Mouse (Mus musculus) intestine, postnatal 0 days (tissue): ENCODE measurements at regions not wholly inside any gene's neighbourhood (a gene's known extent, or its start where the extent isn't known, plus 50 kb on each side); places are given as distances from the start of the nearest gene placed in this dataset.

Experiments
- ATAC-seq: fragments of 200-750 bp; cut with Nextera tagmentation; 2 replicates; pipeline ENCODE4 v1.8.0; 2017; ENCODE audit warnings: mild to moderate bottlenecking, moderate TSS enrichment, moderate library complexity
- H3K27ac ChIP-seq: fragments of 300-500 bp; sonication (generic); 2 replicates; pipeline ENCODE4 v1.5.1; 2014; ENCODE audit warnings: mild to moderate bottlenecking, low read depth, low read length, moderate library complexity
- H3K27me3 ChIP-seq: fragments of 300-500 bp; sonication (generic); replicated peaks from 2 replicates; pipeline ENCODE4 v1.6.1; 2014; ENCODE audit warnings: low read length, mixed read lengths; ENCODE audit not compliant: control insufficient read depth, insufficient read depth
- H3K36me3 ChIP-seq: fragments of 300-500 bp; sonication (generic); 2 replicates; pipeline ENCODE4 v1.6.1; 2014; ENCODE audit warnings: mild to moderate bottlenecking, moderate library complexity; ENCODE audit not compliant: control insufficient read depth, insufficient read depth
- H3K4me1 ChIP-seq: fragments of 300-500 bp; sonication (generic); replicated peaks from 2 replicates; pipeline ENCODE4 v1.6.1; 2014; ENCODE audit warnings: antibody characterized with exemption, low read length, mixed read lengths; ENCODE audit not compliant: control insufficient read depth, insufficient read depth
- H3K4me2 ChIP-seq: fragments of 300-500 bp; sonication (generic); replicated peaks from 2 replicates; pipeline ENCODE4 v1.6.1; 2014; ENCODE audit warnings: low read depth, mild to moderate bottlenecking, moderate library complexity
- H3K4me3 ChIP-seq: fragments of 300-500 bp; sonication (generic); 2 replicates; pipeline ENCODE4 v1.5.1; 2014; ENCODE audit warnings: low read depth, low read length
- H3K9ac ChIP-seq: fragments of 300-500 bp; sonication (generic); 2 replicates; pipeline ENCODE4 v1.6.1; 2014; ENCODE audit warnings: mild to moderate bottlenecking, low read depth, low read length
- H3K9me3 ChIP-seq: fragments of 300-500 bp; sonication (generic); 2 replicates; pipeline ENCODE4 v1.6.1; 2016; ENCODE audit warnings: mixed run types; ENCODE audit not compliant: control insufficient read depth
- CTCF ChIP-seq: sonication (generic); IDR thresholded peaks from 2 replicates; pipeline ENCODE4 v1.5.1; 2016; ENCODE audit warnings: low read depth, mild to moderate bottlenecking, control low read depth, antibody characterized with exemption, moderate library complexity
- WGBS: fragments of 180-500 bp; shearing (Covaris S2); extraction: QIAGEN DNeasy Blood & Tissue Kit; methylation state at CpG from one replicate; pipeline ENCODE4 v1.1.7; 2014; 5-methylcytosine and 5-hydroxymethylcytosine counted together

- Histone ChIP-seq H3K9me3 (no peaks in the 10 kb centered on the region), H3K9ac (no peak overlapping the region), H3K4me1 (no peaks in the 10 kb centered on the region), H3K4me2 (no peak overlapping the region), H3K36me3 (no peaks in the 10 kb centered on the region), H3K27me3 (no peaks in the 10 kb centered on the region), H3K4me3 (no peak overlapping the region), H3K27ac (no peak overlapping the region)
- ATAC-seq: no peak
- no peak for TF ChIP-seq CTCF
These were observed 585.6 kb upstream of the Mgmt start for GRCm38 (mm10) chr7:136308765-136309164.

DNA sequence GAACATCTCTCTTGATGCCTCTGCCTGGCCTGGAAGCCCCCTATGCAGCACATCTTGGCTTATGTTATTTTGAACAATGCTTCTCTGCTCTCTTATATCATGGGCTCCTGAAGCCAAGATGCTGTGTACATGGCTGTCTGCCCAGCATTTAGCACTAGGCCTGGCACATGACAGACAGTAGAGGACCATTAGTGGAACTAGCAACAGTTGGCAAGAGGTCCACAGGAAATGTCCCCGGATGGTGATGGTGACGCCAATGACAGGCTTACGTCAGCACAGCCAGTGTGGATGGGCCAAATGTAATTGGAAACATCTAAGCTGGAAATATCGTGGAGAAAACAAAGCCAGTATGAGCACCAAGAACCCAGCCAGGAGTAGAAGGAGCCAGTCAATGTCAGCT is 567.1 kb upstream of the Mgmt start:
- no peaks in the 10 kb centered on the region for H3K4me1 ChIP-seq
- no peak for ATAC-seq
- WGBS: 88% methylated on average over 4 of the region's 4 CpGs

DNA sequence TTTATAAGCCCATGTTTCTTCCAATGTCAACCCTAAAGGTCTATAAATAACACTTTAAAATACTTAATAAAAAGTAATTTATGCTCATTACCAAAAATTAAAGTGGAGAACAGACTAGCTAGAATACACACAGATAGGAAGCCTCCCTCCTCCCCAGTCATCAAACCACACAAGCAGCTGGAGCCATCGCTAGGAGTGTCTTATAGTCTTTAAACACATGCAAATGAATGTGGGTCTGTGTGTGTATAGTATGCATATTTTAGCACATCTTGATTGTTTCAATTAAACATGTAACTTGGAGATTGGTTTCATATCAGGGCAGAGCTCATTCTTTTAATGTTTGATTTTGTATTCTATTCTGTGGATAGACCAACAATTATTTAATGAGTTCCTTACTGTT is 564.0 kb upstream of the Mgmt start:
- no peaks in the 10 kb centered on the region for H3K36me3 ChIP-seq
- ATAC-seq: no peak
- H3K27ac ChIP-seq: no peak overlapping the region
- no peak overlapping the region for H3K4me2 ChIP-seq
- H3K9ac ChIP-seq: no peak overlapping the region
- H3K4me3 ChIP-seq: no peak overlapping the region
- H3K27me3 ChIP-seq: no peaks in the 10 kb centered on the region
- TF ChIP-seq CTCF: no peak
- 83% methylated on average over 1 of the region's 1 CpGs for WGBS
- no peaks in the 10 kb centered on the region for H3K9me3 ChIP-seq
- no peaks in the 10 kb centered on the region for H3K4me1 ChIP-seq

More for the DNA sequence above, 567.1 kb upstream of the Mgmt start:
- no peak for TF ChIP-seq CTCF
- Histone ChIP-seq H3K36me3 (no peaks in the 10 kb centered on the region), H3K27ac (no peak overlapping the region), H3K27me3 (no peaks in the 10 kb centered on the region), H3K9ac (no peak overlapping the region), H3K9me3 (no peaks in the 10 kb centered on the region), H3K4me2 (no peak overlapping the region), H3K4me3 (no peak overlapping the region)

GRCm38 (mm10) chr7:136332805-136333204 is 561.6 kb upstream of the Mgmt start:
- 49% methylated on average over 4 of the region's 4 CpGs for WGBS
- H3K27me3 ChIP-seq: no peaks in the 10 kb centered on the region
- H3K4me1 ChIP-seq: no peaks in the 10 kb centered on the region
- peak; percentile 56 for TF ChIP-seq CTCF
- no peak for ATAC-seq
- no peak overlapping the region for H3K4me2 ChIP-seq
- no peaks in the 10 kb centered on the region for H3K9me3 ChIP-seq
- no peaks in the 10 kb centered on the region for H3K36me3 ChIP-seq
- H3K27ac ChIP-seq: no peak overlapping the region
- H3K4me3 ChIP-seq: no peak overlapping the region
- H3K9ac ChIP-seq: no peak overlapping the region

DNA sequence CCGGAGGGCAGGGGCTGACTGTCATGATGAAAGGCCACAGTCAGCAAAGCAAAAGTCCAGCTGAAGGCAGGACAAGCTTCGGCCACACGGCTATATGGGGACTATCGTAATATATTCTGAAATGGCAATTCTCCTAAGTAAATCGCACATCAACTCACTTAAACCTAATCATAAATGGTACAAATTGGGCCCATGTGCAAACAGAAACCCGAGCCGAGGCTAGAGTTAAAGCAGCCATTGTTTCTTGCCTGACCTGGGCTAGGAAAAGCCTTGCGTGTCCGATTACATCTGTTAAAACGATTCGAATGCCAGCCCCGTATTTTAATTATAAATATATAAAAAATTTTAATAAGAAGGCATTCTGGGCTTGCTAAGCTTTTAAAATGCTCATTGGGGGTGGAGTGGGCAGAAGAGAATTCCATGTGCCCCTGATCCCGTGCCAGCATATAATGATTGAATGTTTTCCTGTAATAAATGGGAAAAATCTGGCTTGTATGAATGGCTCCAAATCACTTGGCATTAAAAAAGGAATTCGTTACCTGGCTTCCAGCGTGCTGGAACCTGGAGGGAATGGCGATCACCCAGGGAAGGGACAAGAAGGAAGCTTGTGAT is 552.7 kb upstream of the Mgmt start:
- no peak overlapping the region for H3K9ac ChIP-seq
- H3K4me3 ChIP-seq: no peak overlapping the region
- no peaks in the 10 kb centered on the region for H3K36me3 ChIP-seq
- no peak overlapping the region for H3K4me2 ChIP-seq
- H3K27me3 ChIP-seq: no peaks in the 10 kb centered on the region
- 0 out of 2 replicates have a peak, but pooled peaks cover 4% of the 10 kb centered on the region for H3K4me1 ChIP-seq
- no peak for TF ChIP-seq CTCF
- no peaks in the 10 kb centered on the region for H3K9me3 ChIP-seq
- no peak overlapping the region for H3K27ac ChIP-seq
- WGBS: 76% methylated on average over 16 of the region's 16 CpGs
- no peak for ATAC-seq

GRCm38 (mm10) chr7:136342211-136342799 is 552.1 kb upstream of the Mgmt start:
- TF ChIP-seq CTCF: no peak
- Histone ChIP-seq H3K4me3 (no peak overlapping the region), H3K4me2 (no peak overlapping the region), H3K9ac (no peak overlapping the region), H3K4me1 (0 out of 2 replicates have a peak, but pooled peaks cover 4% of the 10 kb centered on the region), H3K36me3 (no peaks in the 10 kb centered on the region), H3K27ac (no peak overlapping the region), H3K27me3 (no peaks in the 10 kb centered on the region), H3K9me3 (no peaks in the 10 kb centered on the region)
- WGBS: 54% methylated on average over 10 of the region's 10 CpGs
- no peak for ATAC-seq
